Mouse (Mus musculus) thymus, postnatal 10 days (tissue): Measurements from ENCODE around the gene Chn1.

Experiments used
- DNase-seq, 2 experiments: peaks; one replicate each; pipeline ENCODE4 v3.0.0; 2021; ENCODE audit warnings: low spot score in 2 of 2

Chn1 gene

DNA sequence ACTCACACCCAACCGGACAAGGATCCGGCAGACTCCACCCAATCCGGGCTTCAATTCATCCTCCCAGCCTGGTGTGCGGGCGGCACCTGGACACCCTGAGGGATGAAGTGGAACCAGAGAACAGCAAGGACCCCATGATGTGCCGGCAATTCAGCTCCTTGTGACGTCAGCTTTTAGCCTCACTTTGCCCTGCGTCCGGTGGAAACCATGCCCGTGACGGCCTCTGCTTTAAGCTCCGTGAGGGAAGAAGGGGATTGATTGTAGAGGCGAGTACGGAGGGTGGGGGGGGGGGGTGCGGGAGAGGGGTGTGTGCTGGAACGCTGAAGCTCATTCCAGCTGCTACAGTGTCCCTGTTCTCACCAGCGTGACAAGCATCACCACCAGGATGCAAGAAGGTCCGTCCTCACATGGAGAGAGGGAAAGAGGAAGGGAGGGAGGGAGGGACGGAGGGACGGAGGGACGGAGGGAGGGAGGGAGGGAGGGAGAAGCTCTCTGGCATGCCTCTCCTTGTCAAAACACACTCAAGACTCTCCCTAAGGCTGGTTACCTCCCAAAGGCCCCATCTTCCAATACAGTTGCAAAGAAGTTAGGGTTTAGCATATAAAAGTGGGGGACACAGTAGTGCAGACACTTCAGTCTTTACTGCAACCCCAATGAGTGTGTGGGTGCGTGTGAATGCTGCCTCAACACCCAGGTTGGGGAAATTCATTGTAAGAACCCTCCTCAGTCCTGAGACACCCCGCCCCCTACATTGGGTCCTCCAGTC lies 214.1 kb downstream of the Chn1 start:
- DNase-seq = no peak
